Mouse (Mus musculus) c-Kit-positive CD71-positive TER-119-negative erythroid progenitor cells, embryonic 14.5 days (primary cell): ENCODE results near the gene Dnah12.
"Not testable (repeated sequence)": the region's sequence is repeated elsewhere in the genome, so short reads cannot be mapped to it uniquely, and the experiment has no call there.

Source experiments
- DNase-seq: peaks from one replicate; pipeline ENCODE4 v3.0.0-alpha.2; 2013; ENCODE audit warnings: low read depth

The Dnah12 gene

DNA sequence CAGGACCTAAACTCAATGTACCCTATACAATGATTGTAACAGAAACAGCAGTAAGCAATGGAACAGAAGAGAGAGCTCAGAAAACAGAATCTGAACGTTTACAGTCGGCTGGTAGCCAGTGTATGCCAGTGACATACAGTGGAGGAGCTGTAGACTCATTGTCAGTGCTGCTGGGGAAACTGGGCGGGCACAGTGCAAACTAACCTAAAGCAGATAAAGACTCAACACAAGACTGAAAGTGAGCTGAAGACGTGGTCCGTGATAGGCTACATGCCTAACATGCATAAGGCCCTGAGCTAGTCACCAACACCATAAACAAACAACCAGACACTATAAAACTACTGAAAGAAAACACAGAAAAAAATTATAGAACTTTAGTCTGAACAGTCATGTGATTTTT lies 188.6 kb downstream of the Dnah12 start:
- no peak for DNase-seq

DNA sequence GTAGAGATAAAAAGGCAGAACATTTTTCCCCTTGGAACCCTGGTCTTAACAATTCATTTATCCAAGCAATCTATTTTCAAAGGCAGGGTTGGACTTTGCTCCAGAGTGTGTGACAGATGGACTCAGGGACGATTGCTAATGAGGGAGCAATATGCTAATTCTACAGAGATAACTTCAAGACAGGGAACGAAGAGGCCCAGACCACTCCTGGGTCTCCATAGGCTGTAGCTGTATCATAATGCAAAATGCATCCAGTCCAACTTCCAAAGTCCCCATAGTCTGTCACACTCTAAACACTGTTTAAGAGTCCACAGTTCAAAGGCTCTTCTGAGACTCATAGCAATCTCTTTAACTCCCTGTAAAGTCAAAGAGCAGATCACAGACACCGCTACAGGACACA lies 194.2 kb downstream of the Dnah12 start:
- DNase-seq, result no peak

DNA sequence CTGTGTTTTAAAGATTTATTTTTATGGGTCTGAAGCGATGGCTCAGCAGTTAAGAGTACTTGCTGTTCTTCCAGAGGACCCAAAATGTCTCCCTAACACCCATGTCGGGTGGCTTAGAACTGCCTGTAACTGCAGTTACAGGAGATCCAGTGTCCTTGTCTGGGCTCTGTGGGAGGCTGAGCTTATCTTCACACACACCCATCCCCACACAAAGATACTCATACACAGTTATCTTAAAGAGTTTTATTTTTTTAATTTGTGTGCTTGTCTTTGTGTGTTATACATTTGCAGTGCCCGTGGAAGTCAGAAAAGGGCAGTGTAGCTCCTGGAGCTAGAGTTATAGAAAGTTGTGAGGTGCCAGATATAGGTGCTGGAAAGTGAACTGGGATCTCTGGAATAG lies 197.7 kb downstream of the Dnah12 start:
- DNase-seq, result no peak

DNA sequence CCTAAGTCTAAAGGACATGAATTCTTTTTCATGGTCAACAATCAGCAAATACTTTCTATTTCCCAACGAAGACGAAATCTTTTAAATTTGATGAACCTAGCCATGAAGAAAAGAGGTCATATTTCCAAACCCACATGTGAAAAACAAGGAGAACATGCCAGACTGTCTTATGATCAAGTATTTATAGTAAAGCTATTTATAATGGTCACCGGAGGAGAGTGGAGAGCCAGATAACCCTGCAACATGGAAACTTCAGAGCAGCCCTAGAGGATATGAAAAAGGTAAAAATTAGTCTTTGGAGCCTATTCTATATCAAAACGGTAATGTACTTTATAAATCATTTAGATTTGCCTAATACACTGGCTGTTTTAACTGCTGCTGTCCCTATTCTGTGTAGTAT lies 201.3 kb downstream of the Dnah12 start, which contains the start of gene Asb14:
Gene Asb14 (plus strand): TSS at position 166 of the 400 bp plus-strand sequence.
- no peak for DNase-seq

DNA sequence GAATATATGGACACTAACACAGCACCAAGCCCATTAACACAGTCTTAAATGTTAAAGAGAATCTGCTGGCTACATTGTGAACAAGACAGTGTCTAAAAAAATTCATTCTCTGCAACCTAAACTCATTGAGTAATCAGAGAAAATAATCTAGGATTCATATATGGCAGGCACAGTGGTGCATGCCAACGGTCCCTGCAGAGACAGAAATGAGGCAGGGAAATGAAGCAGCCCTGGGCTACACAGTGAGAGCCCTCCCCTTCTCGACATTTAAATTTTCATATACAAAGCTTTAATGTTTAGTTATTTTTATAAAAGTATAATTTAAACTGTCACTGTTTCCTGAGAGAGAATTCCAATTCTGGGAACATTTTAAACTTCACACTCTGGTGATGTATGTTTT lies 206.4 kb downstream of the Dnah12 start:
- DNase-seq, result no peak

DNA sequence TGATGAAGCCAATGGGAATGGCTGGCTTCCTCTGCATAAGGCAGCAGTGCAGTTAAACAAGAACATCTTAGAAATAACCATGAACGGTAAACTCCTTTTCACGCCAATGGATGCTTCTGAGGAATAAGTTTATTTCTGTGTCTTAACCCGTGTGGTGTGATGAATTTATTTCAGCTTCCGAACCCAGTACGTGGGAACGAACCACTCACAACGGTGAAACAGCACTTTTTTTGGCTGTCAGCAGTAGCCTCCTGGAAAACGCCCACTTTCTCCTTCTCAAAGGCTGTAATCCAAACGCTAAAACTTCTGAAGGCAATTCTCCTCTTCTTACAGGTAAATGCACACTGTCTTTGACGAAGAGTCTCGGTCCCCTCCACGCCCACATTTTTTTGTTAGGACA lies 207.8 kb downstream of the Dnah12 start:
- no peak for DNase-seq

DNA sequence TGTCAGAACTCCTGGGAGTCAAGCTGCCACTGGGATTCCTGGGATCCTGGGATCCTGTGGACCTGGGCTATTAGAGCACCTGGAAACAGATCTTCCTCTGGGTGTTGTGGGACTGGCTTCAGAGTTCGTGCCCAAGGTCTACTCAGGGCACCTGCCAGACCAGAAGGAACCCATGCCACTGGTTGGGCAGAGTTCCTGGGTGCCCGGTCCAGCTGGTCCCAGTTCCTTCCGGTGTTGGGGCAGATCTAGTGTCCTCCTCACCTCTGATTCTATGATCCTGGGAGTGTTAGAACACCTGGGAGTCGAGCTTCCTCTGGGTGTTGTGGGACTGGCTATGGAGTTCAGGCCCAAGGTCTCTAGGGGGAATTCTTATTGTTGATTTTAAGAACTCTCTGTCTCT lies 214.3 kb downstream of the Dnah12 start:
- no peak for DNase-seq

DNA sequence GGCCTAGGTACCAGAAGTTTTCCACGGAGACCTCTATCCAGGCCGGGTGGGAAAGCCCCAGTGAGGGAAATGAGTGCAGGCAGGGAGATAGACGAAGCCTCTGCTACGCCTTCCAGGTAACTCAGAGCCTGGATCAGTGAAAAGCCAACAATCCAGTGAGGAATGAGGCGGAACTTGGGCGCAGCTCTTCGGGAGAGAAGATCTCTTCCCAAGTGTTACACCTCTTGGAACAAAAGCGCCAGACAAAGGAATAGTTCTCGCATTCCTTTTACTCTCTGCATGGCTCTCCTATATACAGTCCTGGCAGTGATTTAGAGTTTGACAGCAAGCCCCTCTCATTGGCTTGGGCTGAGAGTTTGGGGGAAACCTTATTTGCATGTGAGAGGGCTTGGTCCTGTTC lies 217.4 kb downstream of the Dnah12 start:
- not testable (repeated sequence) for DNase-seq

DNA sequence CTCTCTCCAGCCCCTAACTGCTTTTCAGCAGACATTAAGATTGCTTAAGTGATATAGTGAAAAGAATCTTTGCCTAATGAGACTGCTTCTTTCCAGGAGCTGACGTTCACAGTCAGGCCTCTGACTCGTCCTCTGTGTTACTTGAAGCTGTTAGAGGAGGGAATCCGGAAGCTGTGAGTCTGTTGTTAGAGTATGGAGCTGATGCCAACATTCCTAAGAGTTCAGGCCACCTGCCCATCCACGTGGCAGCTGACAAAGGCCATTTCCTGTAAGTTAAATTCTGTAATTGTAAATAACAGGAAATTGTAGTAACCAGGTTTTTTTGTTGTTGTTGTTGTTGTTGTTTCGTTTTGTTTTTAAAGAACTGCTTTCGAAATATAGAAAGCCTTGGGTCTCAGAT lies 218.1 kb downstream of the Dnah12 start:
- DNase-seq, result no peak

DNA sequence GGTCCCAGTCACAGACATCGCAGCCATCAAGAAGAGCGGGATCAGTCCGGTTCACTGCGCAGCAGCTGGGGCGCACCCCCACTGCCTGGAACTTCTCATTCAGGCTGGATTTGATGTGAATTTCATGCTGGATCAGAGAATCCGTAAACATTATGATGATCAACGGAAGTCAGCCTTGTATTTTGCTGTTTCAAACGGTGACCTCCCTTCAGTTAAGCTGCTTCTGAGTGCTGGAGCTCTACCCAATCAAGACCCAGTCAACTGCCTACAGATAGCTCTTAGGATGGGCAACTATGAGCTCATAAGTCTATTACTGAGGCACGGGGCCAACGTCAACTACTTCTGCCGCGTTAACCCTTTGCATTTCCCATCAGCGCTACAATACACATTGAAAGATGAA lies 218.8 kb downstream of the Dnah12 start:
- no peak for DNase-seq

DNA sequence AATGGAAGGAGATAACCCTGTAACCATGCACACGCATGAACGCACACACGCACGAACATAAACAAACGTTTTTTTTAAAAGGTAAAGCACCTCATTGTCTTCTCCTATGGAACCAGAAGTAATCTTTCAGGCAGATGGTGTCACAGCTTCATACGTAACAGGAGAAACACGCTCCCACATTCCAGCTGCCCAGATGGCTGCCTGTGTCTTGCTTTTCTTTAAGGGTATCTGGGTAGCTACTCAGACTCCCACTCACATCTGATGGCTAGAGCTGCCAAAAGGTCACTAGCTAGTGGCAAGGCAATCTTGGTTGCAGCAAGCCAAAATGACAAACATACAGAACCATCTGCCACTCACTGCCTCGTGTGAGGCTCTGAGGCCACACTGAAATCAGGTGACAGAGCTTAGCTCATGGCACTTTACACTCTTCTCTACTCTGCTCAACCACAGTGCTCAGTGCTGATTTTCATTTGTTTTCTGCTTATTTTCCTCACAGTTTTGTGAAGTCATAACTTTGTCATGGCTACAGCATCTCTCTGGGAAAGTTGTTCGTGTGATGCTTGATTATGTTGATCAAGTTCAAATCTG lies 220.7 kb downstream of the Dnah12 start:
- no peak for DNase-seq

DNA sequence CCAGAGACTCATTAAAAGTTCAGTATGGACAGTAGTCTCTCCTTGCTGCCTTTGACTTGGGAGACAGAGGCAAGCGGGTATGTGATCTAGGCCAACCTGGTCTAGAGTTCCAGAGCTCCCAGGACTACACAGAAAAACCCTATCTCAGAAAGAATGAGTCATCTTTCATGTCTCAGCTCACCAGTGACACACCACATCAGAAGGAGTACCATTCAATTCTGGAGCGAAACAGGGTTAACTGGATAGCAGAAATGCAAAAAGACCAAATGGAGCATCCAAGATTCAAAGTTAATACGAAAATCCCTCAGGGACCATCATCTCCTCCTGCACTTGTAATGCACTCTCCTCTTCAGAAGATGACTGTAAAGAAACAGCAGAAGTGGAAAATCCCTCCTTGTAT lies 226.2 kb downstream of the Dnah12 start:
- no peak for DNase-seq

DNA sequence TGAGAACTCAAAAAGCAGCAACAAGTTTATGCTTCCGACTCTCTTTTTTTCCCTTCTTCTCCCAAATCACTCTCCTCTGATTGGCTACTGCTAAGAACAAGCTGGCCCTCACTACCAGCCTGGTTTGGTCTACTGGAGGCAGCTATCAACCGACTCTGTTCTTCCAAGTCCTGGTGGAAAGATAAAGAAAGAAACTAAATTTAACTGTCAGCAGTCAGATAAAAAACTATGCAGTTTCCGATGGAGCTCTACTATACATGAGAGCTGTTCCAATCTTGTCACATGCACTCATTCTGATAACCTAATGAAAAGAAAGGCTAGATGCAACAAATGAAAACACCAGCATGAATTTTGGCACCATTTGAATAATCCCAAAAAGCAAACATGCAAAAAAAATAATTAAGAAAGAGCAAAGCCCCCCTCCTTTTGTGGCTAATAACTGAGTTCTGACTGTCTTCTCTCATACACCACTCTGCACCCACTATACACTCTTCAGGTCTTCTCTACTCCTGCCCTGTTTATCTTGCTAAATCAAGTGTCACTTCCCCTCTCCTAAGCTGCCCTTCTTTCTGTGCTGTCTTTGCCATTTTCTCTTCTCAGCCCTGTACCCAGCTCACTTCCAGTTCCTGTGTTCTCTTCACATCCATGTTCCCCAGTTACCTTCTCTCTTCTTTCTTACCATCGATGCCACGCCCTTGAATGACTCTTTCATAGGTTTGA lies 230.8 kb downstream of the Dnah12 start:
- peak; percentile 9 for DNase-seq

DNA sequence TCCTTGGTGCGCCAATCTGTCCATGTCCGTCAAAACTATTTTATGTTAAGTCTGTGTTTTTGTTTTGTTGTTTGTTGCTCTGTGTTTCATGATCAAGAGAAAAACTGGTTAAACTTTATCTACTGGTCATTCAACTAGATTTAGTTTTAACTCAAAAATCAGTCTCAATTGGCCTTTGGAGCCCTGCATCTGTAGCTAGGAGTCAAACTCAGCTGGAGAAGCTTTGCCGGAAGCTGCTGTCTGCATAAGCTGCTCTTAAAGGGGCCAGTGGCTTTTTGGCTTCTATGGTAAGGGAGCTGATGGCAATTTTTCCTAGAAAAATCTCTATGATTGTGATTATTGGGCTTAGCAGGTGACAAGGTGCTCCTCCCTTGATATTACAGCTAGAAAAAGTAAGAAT lies 241.8 kb downstream of the Dnah12 start:
- DNase-seq, result no peak

DNA sequence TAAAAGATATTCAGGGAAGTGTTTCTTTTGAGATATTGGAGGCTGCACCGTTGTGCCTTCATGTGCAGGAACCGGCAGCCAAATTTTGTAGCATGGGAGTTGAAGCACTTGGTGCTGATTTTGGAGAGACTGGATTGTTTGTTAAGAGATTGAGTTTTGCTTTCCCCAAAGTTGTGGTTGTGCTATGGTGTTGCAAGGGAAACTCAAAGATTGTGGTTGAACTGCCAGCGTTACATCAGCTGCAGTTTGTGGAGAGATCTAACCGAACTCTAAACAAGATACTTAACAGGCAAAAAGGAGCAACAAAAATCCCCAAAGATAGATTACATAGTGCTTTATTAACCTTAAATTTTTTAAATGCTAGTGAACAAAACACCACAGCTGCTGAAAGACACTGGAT lies 242.5 kb downstream of the Dnah12 start:
- DNase-seq, result no peak
